Mouse (Mus musculus) Patski (cell line): Measurements from ENCODE around the gene AC124108.1. TPM values are rescaled to one million over a fixed set of nuclear protein-coding genes. Genes with fewer than 3 reads are reported as not detected.

Experiments
- ATAC-seq: fragments of 100-300 bp; one replicate; pipeline ENCODE4 v1.8.0; 2021
- CTCF ChIA-PET: fragments of 350-600 bp; sonication (Branson Sonifier 250); formaldehyde crosslinking; loops from one replicate; lab custom pipeline; 2022; ENCODE audit warnings: inconsistent platforms; lab: Charles Lee
- POLR2A ChIA-PET: fragments of 350-600 bp; sonication (Branson Sonifier 250); formaldehyde crosslinking; loops from one replicate; lab custom pipeline; 2022; ENCODE audit warnings: antibody characterized with exemption, inconsistent platforms; lab: Charles Lee
- DNase-seq: peaks from one replicate; pipeline ENCODE4 v3.0.0-alpha.2; 2011; ENCODE audit warnings: low read depth, low spot score
- H3K27me3 ChIP-seq: fragments of 371-371 bp; one replicate; pipeline ENCODE4 v1.5.1; 2021
- CTCF ChIP-seq: fragments of 100-300 bp; IDR thresholded peaks from one replicate; pipeline ENCODE4 v1.5.1; 2021
- in situ Hi-C: fragments of 300-500 bp; cut with MboI; formaldehyde crosslinking; loops from 3 replicates; pipeline ENCODE4 v1.11.1; 2018; ENCODE audit warnings: low pct_unique_long_range_greater_than_20kb, mixed read lengths
- polyA plus RNA-seq: library from polyadenylated mRNA; unstranded; gene quantifications from one replicate; pipeline ENCODE4 v1.2.3, GENCODE M21; 2021

AC124108.1 gene
- polyA plus RNA-seq, 1 experiment from 2014 or later, result 3.4 TPM

GRCm38 (mm10) chr1:132226297-132227080 is 35.2 kb downstream of the AC124108.1 start:
- H3K27me3 ChIP-seq, result no peaks in the 10 kb centered on the region
- in situ Hi-C loops, result no loop called here
- no peak for DNase-seq
- POLR2A ChIA-PET, result interaction anchor here (0.6 to 1.2 kb wide), 3 partner anchors 8 to 34 kb away, joined by 3 read pairs; no protein-coding TSS in a partner anchor
- no peak for ATAC-seq
- no peak for TF ChIP-seq CTCF
- CTCF ChIA-PET, result interaction anchor here (1.0 to 1.8 kb wide), 3 partner anchors 8 to 69 kb away, joined by 3 to 14 read pairs (median 3); no protein-coding TSS in a partner anchor

- CTCF ChIA-PET, result no interaction called here
- in situ Hi-C loops, result no loop called here
- ATAC-seq (no peak), DNase-seq (no peak)
- no peaks in the 10 kb centered on the region for H3K27me3 ChIP-seq
- no peak for TF ChIP-seq CTCF
- POLR2A ChIA-PET, result no interaction called here
Measured at GRCm38 (mm10) chr1:132229667-132230066, 38.4 kb downstream of the AC124108.1 start, which contains the start of gene Gm10188. TSS of gene Gm10188 (minus strand) at chr1:132229767.

- TF ChIP-seq CTCF, result no peak
- ATAC-seq (no peak), DNase-seq (no peak)
- CTCF ChIA-PET, result no interaction called here
- POLR2A ChIA-PET, result no interaction called here
- in situ Hi-C loops, result no loop called here
- H3K27me3 ChIP-seq, result no peaks in the 10 kb centered on the region
Measured at GRCm38 (mm10) chr1:132231470-132232274, 40.4 kb downstream of the AC124108.1 start.

GRCm38 (mm10) chr1:132233566-132233965 is 42.3 kb downstream of the AC124108.1 start:
- no peak for TF ChIP-seq CTCF
- DNase-seq (no peak), ATAC-seq (no peak)
- ChIA-PET POLR2A (interaction anchor here (1.5 kb wide), 1 partner anchor 30 kb away, joined by 5 read pairs; no protein-coding TSS in a partner anchor), CTCF (no interaction called here)
- in situ Hi-C loops, result no loop called here
- H3K27me3 ChIP-seq, result no peaks in the 10 kb centered on the region

GRCm38 (mm10) chr1:132234757-132235273 is 43.6 kb downstream of the AC124108.1 start:
- ChIA-PET POLR2A (interaction anchor here (1.5 kb wide), 1 partner anchor 29 kb away, joined by 5 read pairs; no protein-coding TSS in a partner anchor), CTCF (interaction anchor here (0.8 to 5.0 kb wide), 7 partner anchors 8 to 78 kb away, joined by 3 to 55 read pairs (median 3); partner anchors contain the start of genes AC124108.1 and Lemd1)
- no peaks in the 10 kb centered on the region for H3K27me3 ChIP-seq
- in situ Hi-C loops, result loop anchor here (5.0 kb wide), 2 partner anchors 72 to 78 kb away; no protein-coding TSS in a partner anchor
- DNase-seq, result no peak
- ATAC-seq, result no peak
- no peak for TF ChIP-seq CTCF

- POLR2A ChIA-PET, result interaction anchor here (0.8 kb wide), 1 partner anchor 118 kb away, joined by 6 read pairs; no protein-coding TSS in a partner anchor
- in situ Hi-C loops, result loop anchor here (5.0 kb wide), 2 partner anchors 70 to 80 kb away; no protein-coding TSS in a partner anchor
- DNase-seq, result no peak
- TF ChIP-seq CTCF, result peak; percentile 94
- no peaks in the 10 kb centered on the region for H3K27me3 ChIP-seq
- CTCF ChIA-PET, result interaction anchor here (0.6 to 5.0 kb wide), 21 partner anchors 11 to 118 kb away, joined by 3 to 55 read pairs (median 6); partner anchors contain the start of genes AC124108.1 and Lemd1
- no peak for ATAC-seq
Measured at GRCm38 (mm10) chr1:132237585-132238159, 46.4 kb downstream of the AC124108.1 start.

- H3K27me3 ChIP-seq, result no peaks in the 10 kb centered on the region
- DNase-seq (no peak), ATAC-seq (no peak)
- in situ Hi-C loops, result no loop called here
- no peak for TF ChIP-seq CTCF
- ChIA-PET CTCF (interaction anchor here (1.1 to 1.5 kb wide), 2 partner anchors 9 to 15 kb away, joined by 3 read pairs; no protein-coding TSS in a partner anchor), POLR2A (no interaction called here)
Measured at GRCm38 (mm10) chr1:132245010-132245409, 53.8 kb downstream of the AC124108.1 start.

GRCm38 (mm10) chr1:132246137-132246536 is 54.9 kb downstream of the AC124108.1 start:
- ChIA-PET POLR2A (interaction anchor here (0.8 kb wide), 1 partner anchor 46 kb away, joined by 3 read pairs; no protein-coding TSS in a partner anchor), CTCF (interaction anchor here (1.1 to 1.5 kb wide), 2 partner anchors 10 to 14 kb away, joined by 3 read pairs; no protein-coding TSS in a partner anchor)
- in situ Hi-C loops, result no loop called here
- ATAC-seq (no peak), DNase-seq (no peak)
- TF ChIP-seq CTCF, result no peak
- no peaks in the 10 kb centered on the region for H3K27me3 ChIP-seq

GRCm38 (mm10) chr1:132246641-132247040 is 55.4 kb downstream of the AC124108.1 start:
- ATAC-seq (no peak), DNase-seq (no peak)
- in situ Hi-C loops, result no loop called here
- ChIA-PET CTCF (interaction anchor here (1.5 kb wide), 1 partner anchor 10 kb away, joined by 3 read pairs; no protein-coding TSS in a partner anchor), POLR2A (interaction anchor here (0.8 kb wide), 1 partner anchor 45 kb away, joined by 3 read pairs; no protein-coding TSS in a partner anchor)
- no peaks in the 10 kb centered on the region for H3K27me3 ChIP-seq
- no peak for TF ChIP-seq CTCF
